Mouse (Mus musculus) liver, adult 10 weeks (tissue): ENCODE results near the gene Ccno. TPM values are rescaled to one million over a fixed set of nuclear protein-coding genes. Genes with fewer than 3 reads are reported as not detected.

Experiments used
- polyA plus RNA-seq: library from polyadenylated mRNA; stranded (reverse); fragments of 350-450 nt; fragmentation: Illumina TruSeq; extraction: RNeasy Lipid Tissue Mini Kit (QIAGEN cat#74804); gene quantifications from one replicate; pipeline ENCODE4 v1.2.3, GENCODE M21; 2014; ENCODE audit warnings: low read depth, low replicate concordance

Gene Ccno
- not detected for polyA plus RNA-seq

GRCm38 (mm10) chr13:112987532-112987943 is at the start of gene Ccno:
Ccno (plus strand) TSS chr13:112987802.

GRCm38 (mm10) chr13:112993531-112994152 is 6.0 kb downstream of the Ccno start, which contains the start of gene Mcidas:
Mcidas (plus strand) TSS chr13:112993845.

GRCm38 (mm10) chr13:113034950-113035421 is 47.4 kb downstream of the Ccno start, which contains the start of gene Cdc20b:
Cdc20b (plus strand) TSS chr13:113035111.

Other genes with a start within 250 kb of the Ccno start
- gene Plpp1, start 187.0 kb upstream of the Ccno start, polyA plus RNA-seq, result 25.9 TPM
- 27.4 TPM for gene Mtrex, start 60.4 kb upstream of the Ccno start, polyA plus RNA-seq
- gene Dhx29, start 60.3 kb upstream of the Ccno start, polyA plus RNA-seq, result 9.5 TPM
- gene Mcidas, start 6.0 kb downstream of the Ccno start, polyA plus RNA-seq, result not detected
- gene Cdc20b, start 47.3 kb downstream of the Ccno start, polyA plus RNA-seq, result not detected
- 4.2 TPM for gene Gpx8, start 58.6 kb downstream of the Ccno start, polyA plus RNA-seq
- gene Gzma, start 113.2 kb downstream of the Ccno start, polyA plus RNA-seq, result 3.8 TPM
- gene Esm1, start 221.9 kb downstream of the Ccno start, polyA plus RNA-seq, result 0.48 TPM
- not detected for gene Gzmk, start 238.1 kb downstream of the Ccno start, polyA plus RNA-seq